Mouse (Mus musculus) liver, embryonic 13.5 days (tissue): ENCODE data around the gene Arhgef3. TPM values are rescaled to one million over a fixed set of nuclear protein-coding genes. Genes with fewer than 3 reads are reported as not detected.

Source experiments
- ATAC-seq: fragments of 200-750 bp; cut with Nextera tagmentation; 2 replicates; pipeline ENCODE4 v1.8.0; 2017; ENCODE audit warnings: low read depth, mild to moderate bottlenecking, moderate number of reproducible peaks, moderate library complexity
- DNase-seq: peaks from one replicate; pipeline ENCODE4 v3.0.0; 2022
- H3K27ac ChIP-seq: fragments of 300-500 bp; sonication (generic); 2 replicates; pipeline ENCODE4 v1.5.1; 2015; ENCODE audit warnings: moderate library complexity, mild to moderate bottlenecking, inconsistent platforms
- H3K27me3 ChIP-seq: fragments of 300-500 bp; sonication (generic); 2 replicates; pipeline ENCODE4 v1.6.1; 2015; ENCODE audit warnings: mild to moderate bottlenecking, inconsistent platforms
- H3K36me3 ChIP-seq: fragments of 300-500 bp; sonication (generic); 2 replicates; pipeline ENCODE4 v1.6.1; 2015; ENCODE audit warnings: mild to moderate bottlenecking, inconsistent platforms
- H3K4me1 ChIP-seq: fragments of 300-500 bp; sonication (generic); replicated peaks from 2 replicates; pipeline ENCODE4 v1.6.1; 2015; ENCODE audit warnings: inconsistent platforms
- H3K4me2 ChIP-seq: fragments of 300-500 bp; sonication (generic); 2 replicates; pipeline ENCODE4 v1.6.1; 2015; ENCODE audit warnings: inconsistent platforms, mild to moderate bottlenecking, moderate library complexity
- H3K4me3 ChIP-seq: fragments of 300-500 bp; sonication (generic); replicated peaks from 2 replicates; pipeline ENCODE4 v1.5.1; 2015; ENCODE audit warnings: mild to moderate bottlenecking, inconsistent platforms
- H3K9ac ChIP-seq: fragments of 300-500 bp; sonication (generic); 2 replicates; pipeline ENCODE4 v1.6.1; 2015; ENCODE audit warnings: mild to moderate bottlenecking, inconsistent platforms
- H3K9me3 ChIP-seq: fragments of 300-500 bp; sonication (generic); replicated peaks from 2 replicates; pipeline ENCODE4 v1.6.1; 2016; ENCODE audit warnings: inconsistent platforms
- WGBS: fragments of 180-500 bp; shearing (Covaris S2); methylation state at CpG from one replicate; pipeline ENCODE4 v1.1.7; 2015; ENCODE audit not compliant: insufficient replicate concordance; 5-methylcytosine and 5-hydroxymethylcytosine counted together
- polyA plus RNA-seq: library from polyadenylated mRNA; unstranded; fragments of >200 nt; fragmentation: Nextera tagmentation; extraction: Ambion mirVana; gene quantifications from 2 replicates; pipeline ENCODE4 v1.2.1, GENCODE M21; 2015

Gene Arhgef3
- polyA plus RNA-seq, 1 experiment from 2014 or later, result 3.7 TPM

DNA sequence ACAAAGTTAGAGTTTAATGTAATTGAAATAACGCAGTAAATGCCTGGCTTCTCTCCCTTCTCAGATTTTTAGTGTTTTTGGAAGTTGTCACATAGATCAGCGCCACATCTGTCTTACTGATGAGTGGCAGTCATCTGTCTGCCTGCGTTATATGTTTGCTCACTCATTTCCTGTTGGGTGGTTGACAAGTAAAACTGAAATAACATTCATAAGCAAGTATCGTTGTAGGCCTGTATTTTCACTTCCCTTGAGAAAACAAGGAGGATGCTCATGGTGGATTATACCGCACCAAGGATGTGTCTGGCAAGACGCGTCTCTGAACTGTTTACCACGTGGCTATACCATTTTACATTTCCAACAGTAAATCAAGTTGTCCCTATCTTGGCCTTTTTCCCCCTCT, 298.0 kb downstream of the Arhgef3 start:
- Histone ChIP-seq H3K4me3 (no peak overlapping the region), H3K9ac (no peak overlapping the region), H3K27ac (no peak overlapping the region), H3K9me3 (0 out of 2 replicates have a peak, but pooled peaks cover 5% of the 10 kb centered on the region), H3K36me3 (no peaks in the 10 kb centered on the region), H3K4me2 (no peak overlapping the region), H3K27me3 (no peaks in the 10 kb centered on the region), H3K4me1 (no peaks in the 10 kb centered on the region)
- ATAC-seq (no peak), DNase-seq (no peak)
- 65% methylated on average over 8 of the region's 8 CpGs for WGBS

DNA sequence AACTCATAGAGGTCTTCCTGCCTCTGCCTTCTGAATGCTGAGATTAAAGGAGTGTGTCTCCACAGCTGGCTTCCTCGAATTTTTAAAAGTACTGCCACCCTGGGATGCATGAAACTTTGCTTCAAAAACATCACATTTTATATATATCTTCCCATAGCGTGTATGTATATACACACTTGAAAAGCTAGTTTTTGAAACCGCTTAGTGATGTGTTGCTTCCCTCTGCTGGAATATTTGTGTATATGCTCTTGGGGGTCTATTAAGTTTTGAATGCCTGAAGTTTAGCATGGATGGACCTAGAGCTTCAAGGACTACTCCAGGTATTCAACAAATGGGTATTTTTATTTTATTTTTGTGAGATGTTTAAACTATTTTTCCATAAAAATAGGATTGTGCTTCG, 299.3 kb downstream of the Arhgef3 start:
- Histone ChIP-seq H3K27me3 (no peaks in the 10 kb centered on the region), H3K9ac (no peak overlapping the region), H3K27ac (no peak overlapping the region), H3K4me1 (no peaks in the 10 kb centered on the region), H3K4me2 (no peak overlapping the region), H3K36me3 (no peaks in the 10 kb centered on the region), H3K9me3 (0 out of 2 replicates have a peak, but pooled peaks cover 5% of the 10 kb centered on the region), H3K4me3 (no peak overlapping the region)
- no peak for DNase-seq
- no peak for ATAC-seq
- 24% methylated on average over 4 of the region's 4 CpGs for WGBS

DNA sequence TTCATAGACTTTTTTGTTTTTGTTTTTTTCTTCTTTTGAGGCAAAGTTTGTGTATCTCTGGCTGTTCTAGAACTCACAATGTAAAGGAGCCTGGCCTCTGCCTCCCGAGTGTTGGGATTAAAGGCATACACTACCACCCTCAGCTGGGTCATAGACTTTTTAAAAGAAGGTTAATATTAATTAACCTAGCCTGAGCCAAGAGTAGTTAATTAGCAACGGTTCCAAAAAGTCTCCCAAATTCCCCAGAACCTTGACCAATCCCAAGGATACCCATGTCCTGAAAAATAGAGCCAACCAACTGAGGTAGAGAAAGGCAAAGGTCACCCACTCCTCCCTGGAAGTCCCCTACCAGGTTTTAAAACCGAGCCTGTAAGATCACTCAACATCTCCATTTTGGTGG, 306.1 kb downstream of the Arhgef3 start:
- ATAC-seq, result no peak

DNA sequence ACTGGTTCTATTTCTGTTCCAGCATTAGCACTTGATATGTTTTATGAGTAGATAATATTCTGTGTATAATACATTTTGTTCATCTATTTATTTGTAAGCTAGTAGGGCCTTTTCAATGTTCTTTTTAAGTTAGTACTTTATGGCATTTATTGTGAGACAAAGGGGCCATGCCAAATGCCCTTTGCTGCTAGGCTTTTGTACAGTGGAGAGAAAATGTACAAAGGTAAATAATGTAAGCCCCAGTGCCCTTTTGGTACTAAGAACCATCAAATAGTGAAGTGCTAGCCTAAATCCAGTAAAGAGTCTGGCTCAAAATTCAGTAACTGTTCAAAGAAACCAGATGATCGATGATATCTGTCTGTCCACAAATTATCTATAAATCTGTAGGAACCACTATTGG, 307.6 kb downstream of the Arhgef3 start:
- no peak overlapping the region for H3K4me2 ChIP-seq
- H3K9ac ChIP-seq, result no peak overlapping the region
- H3K4me1 ChIP-seq, result no peaks in the 10 kb centered on the region
- H3K27me3 ChIP-seq, result no peaks in the 10 kb centered on the region
- WGBS, result 69% methylated on average over 1 of the region's 1 CpGs
- H3K36me3 ChIP-seq, result no peaks in the 10 kb centered on the region
- H3K4me3 ChIP-seq, result no peak overlapping the region
- H3K27ac ChIP-seq, result no peak overlapping the region
- DNase-seq, result no peak
- no peak for ATAC-seq
- no peaks in the 10 kb centered on the region for H3K9me3 ChIP-seq

More for the DNA sequence above, 306.1 kb downstream of the Arhgef3 start:
- Histone ChIP-seq H3K36me3 (no peaks in the 10 kb centered on the region), H3K9ac (no peak overlapping the region), H3K4me2 (no peak overlapping the region), H3K4me3 (no peak overlapping the region), H3K27ac (no peak overlapping the region), H3K4me1 (no peaks in the 10 kb centered on the region), H3K27me3 (no peaks in the 10 kb centered on the region), H3K9me3 (no peaks in the 10 kb centered on the region)
- WGBS, result 50% methylated on average over 3 of the region's 3 CpGs
- no peak for DNase-seq

DNA sequence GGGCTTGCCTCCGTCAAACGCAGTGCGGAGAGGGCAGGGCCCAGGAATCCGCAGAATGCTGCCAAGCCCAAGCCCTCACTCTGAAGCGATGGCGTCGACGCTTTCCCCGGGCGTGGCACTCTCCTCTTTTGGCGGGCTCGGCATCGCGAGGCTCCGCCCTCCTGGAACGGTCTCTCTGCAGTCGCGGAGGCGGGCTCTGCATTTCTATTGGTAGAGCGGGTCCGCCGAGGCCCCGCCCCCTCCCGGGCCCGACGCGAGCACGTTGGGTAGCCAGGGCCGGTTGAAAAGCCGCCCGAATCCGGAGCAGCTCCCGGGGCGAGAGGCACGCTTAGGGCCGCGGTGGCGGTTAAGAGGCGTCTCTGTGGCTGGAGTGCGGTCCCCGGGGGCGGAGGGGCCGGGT, 313.9 kb downstream of the Arhgef3 start, which contains the start of gene Fam208a:
Gene Fam208a (plus strand): TSS at position 262 of the 400 bp plus-strand sequence.
- Histone ChIP-seq H3K9me3 (peaks cover 7% of the 10 kb centered on the region; the same call in 1 of the 2 replicates), H3K27ac (peak within 1 kb of the TSS; percentile 92), H3K27me3 (no peaks in the 10 kb centered on the region), H3K9ac (peak within 1 kb of the TSS; percentile 91), H3K4me1 (peaks cover 16% of the 10 kb centered on the region), H3K4me3 (peak within 1 kb of the TSS; percentile 73), H3K4me2 (peak within 1 kb of the TSS; percentile 85), H3K36me3 (peaks cover 15% of the 10 kb centered on the region)
- DNase-seq (peak; percentile 91), ATAC-seq (peak; percentile 93)
- 1% methylated on average over 43 of the region's 43 CpGs for WGBS

DNA sequence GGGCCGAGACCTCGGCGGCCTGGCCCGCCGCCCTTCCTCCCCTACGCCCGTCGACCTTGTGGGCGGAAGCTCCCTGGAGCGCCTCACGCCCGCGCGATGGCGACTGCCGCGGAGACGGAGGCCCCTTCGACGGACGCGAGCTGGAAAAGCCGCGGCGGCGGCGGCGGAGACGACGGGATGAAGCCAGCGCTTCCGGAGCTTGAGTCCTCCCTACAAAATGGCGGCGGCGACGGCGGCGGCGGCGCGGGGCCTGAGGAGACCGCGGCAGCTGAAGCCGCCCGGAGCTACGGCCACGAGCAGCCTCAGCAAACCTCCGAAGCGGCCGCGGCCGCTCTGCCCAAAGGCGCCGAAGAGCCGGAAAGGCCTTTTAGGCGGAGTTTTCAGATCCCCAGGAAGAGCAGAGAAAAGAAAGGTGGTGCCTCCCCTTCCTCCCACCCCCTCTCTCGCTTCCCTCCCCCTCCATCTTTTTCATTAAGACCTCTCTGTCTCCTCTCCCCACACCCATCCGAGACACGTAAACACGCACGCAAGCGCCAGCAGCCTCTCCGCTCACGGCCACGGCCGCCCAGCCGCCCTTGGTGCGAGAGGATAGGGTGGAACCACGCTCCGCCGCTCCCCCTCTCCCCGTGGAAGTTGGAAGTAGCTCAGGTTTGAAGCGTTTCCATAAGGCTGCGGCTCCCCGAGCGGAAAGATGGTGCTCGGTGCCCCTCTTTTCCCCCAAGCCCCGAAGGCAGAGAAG, 314.4 kb downstream of the Arhgef3 start:
- H3K4me1 ChIP-seq, result peaks cover 16% of the 10 kb centered on the region
- peaks cover 20% of the 10 kb centered on the region for H3K36me3 ChIP-seq
- peak overlapping the region; percentile 73 for H3K4me3 ChIP-seq
- peak; percentile 84 for ATAC-seq
- H3K9me3 ChIP-seq, result peaks cover 7% of the 10 kb centered on the region; the same call in 1 of the 2 replicates
- peak overlapping the region; percentile 85 for H3K4me2 ChIP-seq
- no peaks in the 10 kb centered on the region for H3K27me3 ChIP-seq
- WGBS, result under 1% methylated on average over 68 of the region's 78 CpGs
- DNase-seq, result peak; percentile 71
- peak overlapping the region; percentile 92 for H3K27ac ChIP-seq
- H3K9ac ChIP-seq, result peak overlapping the region; percentile 91

DNA sequence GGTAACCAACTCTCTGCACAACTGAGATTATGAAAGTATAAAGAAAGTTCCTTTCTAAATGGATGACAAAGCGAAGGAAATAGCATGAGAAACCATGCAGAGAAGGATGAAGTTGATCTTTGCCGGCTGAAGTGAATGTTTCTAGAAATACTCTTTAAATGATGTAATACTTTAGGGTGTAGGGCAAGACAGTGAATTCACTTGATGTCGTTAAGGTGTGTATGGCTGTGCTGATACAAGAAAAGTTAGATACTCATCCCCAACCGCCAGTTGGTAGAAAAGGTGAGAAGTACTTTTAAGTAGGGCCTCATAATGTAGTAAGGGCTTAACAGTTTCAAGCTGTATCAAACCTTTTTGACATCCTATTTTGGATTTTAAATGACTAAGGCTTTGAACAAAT, 315.6 kb downstream of the Arhgef3 start:
- H3K27me3 ChIP-seq, result no peaks in the 10 kb centered on the region
- peak overlapping the region; percentile 49 for H3K4me2 ChIP-seq
- peaks cover 26% of the 10 kb centered on the region for H3K36me3 ChIP-seq
- no peak overlapping the region for H3K9ac ChIP-seq
- H3K4me3 ChIP-seq, result peak overlapping the region; percentile 73
- no peak overlapping the region for H3K27ac ChIP-seq
- H3K9me3 ChIP-seq, result peaks cover 7% of the 10 kb centered on the region; the same call in 1 of the 2 replicates
- peaks cover 16% of the 10 kb centered on the region for H3K4me1 ChIP-seq
- WGBS, result 74% methylated on average over 4 of the region's 4 CpGs
- ATAC-seq (no peak), DNase-seq (no peak)

DNA sequence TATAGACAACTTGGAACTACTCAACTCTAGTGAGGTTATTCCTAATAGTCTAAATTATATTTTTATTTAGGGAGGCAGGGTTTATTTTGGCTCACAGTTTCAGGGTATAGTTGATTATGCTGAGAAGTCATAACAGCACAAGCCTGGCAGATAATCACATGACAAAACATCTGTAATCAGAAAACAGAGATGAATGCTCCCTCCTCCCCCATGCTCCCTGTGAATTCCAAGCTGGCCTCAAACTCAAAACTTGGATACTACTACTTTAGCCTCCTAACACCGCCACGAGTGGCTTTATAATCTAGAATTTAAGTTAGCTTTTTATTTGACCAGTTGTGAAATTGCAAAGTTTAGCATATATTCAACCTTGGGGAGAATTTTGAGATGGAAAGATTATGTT, 317.4 kb downstream of the Arhgef3 start:
- Histone ChIP-seq H3K9me3 (peaks cover 7% of the 10 kb centered on the region; the same call in 1 of the 2 replicates), H3K27me3 (no peaks in the 10 kb centered on the region), H3K4me1 (peaks cover 16% of the 10 kb centered on the region), H3K9ac (no peak overlapping the region), H3K4me2 (no peak overlapping the region), H3K36me3 (peaks cover 30% of the 10 kb centered on the region), H3K4me3 (no peak overlapping the region), H3K27ac (no peak overlapping the region)
- 85% methylated on average over 2 of the region's 2 CpGs for WGBS
- ATAC-seq, result no peak
- DNase-seq, result no peak

DNA sequence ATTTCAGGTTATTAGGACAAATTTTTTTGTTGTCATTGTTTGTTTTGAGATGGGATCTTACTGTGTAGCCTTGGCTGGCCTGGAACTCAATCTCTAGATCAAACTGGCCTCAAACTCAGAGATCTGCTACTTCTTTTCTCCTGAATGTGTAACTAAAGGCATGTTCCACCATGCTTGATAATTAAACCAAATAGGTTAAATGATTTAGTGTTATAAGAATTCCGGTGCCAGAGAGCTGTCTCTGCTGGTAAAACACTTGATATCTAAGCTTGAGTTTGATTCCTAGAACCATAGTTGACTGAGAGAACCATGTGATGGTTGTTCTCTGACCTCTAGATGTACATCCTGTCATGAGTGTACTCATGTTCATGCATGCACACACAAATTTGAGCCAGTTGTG, 321.4 kb downstream of the Arhgef3 start:
- no peak for DNase-seq
- Histone ChIP-seq H3K27me3 (no peaks in the 10 kb centered on the region), H3K9ac (no peak overlapping the region), H3K4me3 (no peak overlapping the region), H3K4me1 (0 out of 2 replicates have a peak, but pooled peaks cover 4% of the 10 kb centered on the region), H3K36me3 (peaks cover 38% of the 10 kb centered on the region), H3K9me3 (no peaks in the 10 kb centered on the region), H3K27ac (no peak overlapping the region), H3K4me2 (no peak overlapping the region)
- ATAC-seq, result no peak
- WGBS, result 88% methylated on average over 1 of the region's 1 CpGs

DNA sequence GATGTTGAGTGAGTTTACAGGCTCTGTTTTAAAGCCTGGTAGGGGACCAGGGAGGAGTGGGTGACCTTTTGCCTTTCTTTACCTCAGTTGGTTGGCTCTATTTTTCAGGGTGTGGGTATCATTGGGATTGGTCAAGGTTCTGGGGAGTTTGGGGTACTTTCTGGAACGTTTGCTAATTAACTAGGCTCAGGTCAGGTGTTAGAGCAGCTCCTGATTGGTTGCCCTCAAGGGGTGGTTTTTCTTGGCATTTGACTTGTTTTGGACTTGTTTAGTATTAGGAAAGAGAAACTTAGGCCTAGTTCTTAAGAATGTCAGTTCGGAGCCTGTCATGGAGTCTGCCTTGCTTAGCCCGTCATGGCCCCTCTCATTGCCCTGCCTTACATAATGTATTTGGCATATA, 322.1 kb downstream of the Arhgef3 start:
- Histone ChIP-seq H3K9me3 (no peaks in the 10 kb centered on the region), H3K9ac (no peak overlapping the region), H3K4me3 (no peak overlapping the region), H3K4me1 (0 out of 2 replicates have a peak, but pooled peaks cover 1% of the 10 kb centered on the region), H3K36me3 (peaks cover 35% of the 10 kb centered on the region), H3K4me2 (no peak overlapping the region), H3K27me3 (no peaks in the 10 kb centered on the region), H3K27ac (no peak overlapping the region)
- DNase-seq, result no peak
- ATAC-seq, result no peak
- WGBS, result 74% methylated on average over 3 of the region's 3 CpGs

DNA sequence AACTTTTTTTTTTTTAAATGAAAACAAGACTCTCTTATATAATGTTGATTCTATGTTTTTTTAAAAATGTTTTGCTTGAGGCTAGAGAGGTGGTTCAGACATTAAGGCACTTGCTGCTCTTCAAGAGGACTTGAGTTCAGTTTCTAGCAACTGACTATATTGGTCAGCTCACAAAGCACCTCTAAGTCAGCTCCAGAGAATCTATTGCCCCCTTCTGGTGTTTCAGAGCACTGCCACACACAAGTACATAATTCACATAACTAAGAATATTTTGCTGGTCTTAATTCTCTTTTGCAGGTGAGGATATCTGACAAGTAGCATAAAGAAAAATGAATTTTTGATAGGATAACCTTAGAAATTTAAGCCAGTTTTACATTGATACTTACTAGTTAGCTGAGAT, 326.2 kb downstream of the Arhgef3 start:
- ATAC-seq, result no peak

DNA sequence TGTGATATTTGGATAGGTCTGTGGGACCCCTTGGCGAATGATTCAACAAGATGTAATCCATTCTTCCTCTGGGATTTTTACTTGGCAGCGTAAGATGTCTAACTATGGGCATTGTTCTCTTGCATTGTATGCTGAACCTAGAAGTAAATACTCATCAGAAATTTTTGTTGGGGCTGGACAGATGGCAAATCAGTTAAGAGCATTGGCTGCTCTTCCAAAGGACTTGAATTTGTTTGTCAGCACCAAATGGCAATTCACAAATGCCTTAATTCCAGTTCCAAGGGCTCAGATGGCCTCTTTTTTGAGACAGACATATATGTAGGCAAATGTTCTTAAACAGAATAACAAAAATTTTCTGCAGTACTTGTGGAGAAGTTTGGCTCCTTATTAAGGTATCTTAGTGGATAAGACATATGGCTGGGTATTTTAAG, 330.2 kb downstream of the Arhgef3 start:
- H3K4me2 ChIP-seq, result no peak overlapping the region
- no peaks in the 10 kb centered on the region for H3K4me1 ChIP-seq
- H3K9ac ChIP-seq, result no peak overlapping the region
- DNase-seq, result no peak
- no peak for ATAC-seq
- no peak overlapping the region for H3K4me3 ChIP-seq
- WGBS, result 73% methylated on average over 2 of the region's 2 CpGs
- no peaks in the 10 kb centered on the region for H3K27me3 ChIP-seq
- no peak overlapping the region for H3K27ac ChIP-seq
- H3K9me3 ChIP-seq, result no peaks in the 10 kb centered on the region
- peaks cover 58% of the 10 kb centered on the region for H3K36me3 ChIP-seq

More for the DNA sequence above, 326.2 kb downstream of the Arhgef3 start:
- H3K4me1 ChIP-seq, result no peaks in the 10 kb centered on the region
- no peaks in the 10 kb centered on the region for H3K27me3 ChIP-seq
- no peak overlapping the region for H3K9ac ChIP-seq
- no peak overlapping the region for H3K4me3 ChIP-seq
- no peaks in the 10 kb centered on the region for H3K9me3 ChIP-seq
- no peak for DNase-seq
- H3K36me3 ChIP-seq, result peaks cover 47% of the 10 kb centered on the region
- no peak overlapping the region for H3K27ac ChIP-seq
- no peak overlapping the region for H3K4me2 ChIP-seq
